Mouse (Mus musculus) cerebellum, adult 11 months (tissue): ENCODE data around the gene Acer3.

Source experiments
- DNase-seq: peaks from one replicate; pipeline ENCODE4 v3.0.0; 2022

The Acer3 gene

GRCm38 (mm10) chr7:98332678-98333397 is 11.8 kb upstream of the Acer3 start:
- no peak for DNase-seq

- DNase-seq = no peak
Observed at GRCm38 (mm10) chr7:98331932-98332331, 10.9 kb upstream of the Acer3 start.

- DNase-seq = no peak
Observed at GRCm38 (mm10) chr7:98330375-98331002, 9.5 kb upstream of the Acer3 start.

- no peak for DNase-seq
Observed at GRCm38 (mm10) chr7:98329651-98330374, 8.8 kb upstream of the Acer3 start.

- no peak for DNase-seq
Observed at GRCm38 (mm10) chr7:98328311-98328710, 7.3 kb upstream of the Acer3 start.

GRCm38 (mm10) chr7:98326051-98326450 is 5.0 kb upstream of the Acer3 start:
- no peak for DNase-seq

GRCm38 (mm10) chr7:98324228-98324627 is 3.2 kb upstream of the Acer3 start:
- no peak for DNase-seq

GRCm38 (mm10) chr7:98323288-98324019 is 2.4 kb upstream of the Acer3 start:
- no peak for DNase-seq

- DNase-seq = no peak
Observed at GRCm38 (mm10) chr7:98322415-98322814, 1.4 kb upstream of the Acer3 start.

GRCm38 (mm10) chr7:98320006-98320556 is 927 bp downstream of the Acer3 start:
- no peak for DNase-seq

GRCm38 (mm10) chr7:98316568-98316967 is 4.4 kb downstream of the Acer3 start:
- no peak for DNase-seq

- DNase-seq = no peak
Observed at GRCm38 (mm10) chr7:98315087-98315486, 5.9 kb downstream of the Acer3 start.

GRCm38 (mm10) chr7:98312185-98312920 is 8.7 kb downstream of the Acer3 start:
- no peak for DNase-seq

GRCm38 (mm10) chr7:98310266-98310665 is 10.7 kb downstream of the Acer3 start:
- DNase-seq = no peak

- peak; percentile 93 for DNase-seq
Observed at GRCm38 (mm10) chr7:98309219-98310030, 11.6 kb downstream of the Acer3 start.

- DNase-seq = no peak
Observed at GRCm38 (mm10) chr7:98308607-98309218, 12.3 kb downstream of the Acer3 start.

GRCm38 (mm10) chr7:98307921-98308606 is 12.9 kb downstream of the Acer3 start:
- no peak for DNase-seq

GRCm38 (mm10) chr7:98307411-98307810 is 13.6 kb downstream of the Acer3 start:
- no peak for DNase-seq

- no peak for DNase-seq
Observed at GRCm38 (mm10) chr7:98292901-98293300, 28.1 kb downstream of the Acer3 start.

GRCm38 (mm10) chr7:98289585-98289984 is 31.4 kb downstream of the Acer3 start:
- no peak for DNase-seq
